Comparison of ENCODE assay signal across 26 mouse cellular contexts in genomic region chr16:22187366-22187765, GRCm38 (mm10). TPM values are rescaled to one million over a fixed set of nuclear protein-coding genes. Genes with fewer than 3 reads are reported as not detected.
DNase-seq lines count a peak whose midpoint lies in the region; ATAC-seq and TF ChIP-seq lines count a peak whose summit lies in the region.
"Had no signal": no experiment of that assay in that cellular context is flagged by ENCODE, and none has a peak within 500 bp of the region (broad histone marks: within the 10 kb centered on the region; RNA-seq: fewer than 3 reads in every experiment).

No protein-coding gene starts in this region.

- TF ChIP-seq CTCF in E14TG2a.4 (conservative IDR thresholded peaks at IDR 0.05; ENCODE audit: low read length), result no peak

- intact Hi-C loops in heart, postnatal 10 days (cut with DNase I), result no loop called here

- H3K36me3 ChIP-seq in E14TG2a.4 (ENCODE audit: insufficient read depth, low read length), result no peaks in the 10 kb centered on the region
- H3K36me3 ChIP-seq: embryonic facial prominence, embryonic 10.5 days; embryonic facial prominence, embryonic 12.5 days; forebrain, embryonic 15.5 days; G1E had no signal

- H3K9me3 ChIP-seq in E14TG2a.4 (ENCODE audit: low read length), result no peaks in the 10 kb centered on the region
- H3K9me3 ChIP-seq: embryonic facial prominence, embryonic 10.5 days; forebrain, embryonic 13.5 days; forebrain, embryonic 15.5 days; G1E had no signal

- peak overlapping the region; percentile 78 for H3K4me3 ChIP-seq in E14TG2a.4 (replicated peaks; ENCODE audit: low read length)
- H3K4me3 ChIP-seq: embryonic facial prominence, embryonic 10.5 days; embryonic facial prominence, embryonic 12.5 days; forebrain, embryonic 13.5 days; forebrain, embryonic 15.5 days had no signal

- no peak for ATAC-seq in megakaryocyte progenitor cell, adult 5-6 weeks (replicated peaks; ENCODE audit: poor library complexity)
- ATAC-seq: activated CD4-positive, CD25-positive, alpha-beta regulatory T cell, adult 4 months; CD4-positive, CD25-positive, alpha-beta regulatory T cell, adult 4 months; forebrain, embryonic 13.5 days; forebrain, embryonic 15.5 days; forebrain, postnatal 0 days; Patski had no signal

- H3K27me3 ChIP-seq in E14TG2a.4 (ENCODE audit: insufficient read depth, low read length), result no peaks in the 10 kb centered on the region
- H3K27me3 ChIP-seq: CH12.LX; embryonic facial prominence, embryonic 12.5 days; forebrain, embryonic 13.5 days; forebrain, embryonic 15.5 days; Patski had no signal

- peaks cover 62% of the 10 kb centered on the region for H3K4me1 ChIP-seq in E14TG2a.4 (replicated peaks; ENCODE audit: low read depth, low read length)
- H3K4me1 ChIP-seq: embryonic facial prominence, embryonic 10.5 days; embryonic facial prominence, embryonic 12.5 days; forebrain, embryonic 13.5 days; forebrain, embryonic 15.5 days had no signal

- DNase-seq in heart, adult 11 months, result peak; percentile 64
- no peak for DNase-seq in heart, postnatal 10 days
- DNase-seq in ES-CJ7 (ENCODE audit: low read depth, low spot score) (peak; percentile 44), R1 (ENCODE audit: low read depth, low spot score) (peak; percentile 60)
- no peak for DNase-seq in spleen, adult 18-20 months
- no peak for DNase-seq in ovary, postnatal 36 days (ENCODE audit: low spot score)
- DNase-seq: adrenal gland, adult 8-10 months; adrenal gland, postnatal 14 days; adrenal gland, postnatal 36 days; B cell, adult 2 months; cerebellum, adult 11-12 months; cerebellum, adult 2 months; cerebellum, adult 9-10 months; cerebellum, postnatal 25 days; forebrain, postnatal 0 days had no signal

RNA-seq across cellular contexts. Expression of gene Igf2bp2, which starts 24.3 kb away (rescaled TPM):
- total RNA-seq in heart, postnatal 10 days (2021), result 10 to 100 TPM; 11.6 to 20.0 TPM
- 2.8 and 3.4 TPM in 2 replicates for total RNA-seq in megakaryocyte progenitor cell, adult 5-6 weeks (2015)
- total RNA-seq in megakaryocyte progenitor cell, adult 5-6 weeks (2017), result 1.1 and 1.6 TPM in 2 replicates

Comparison
In these comparisons a context has a peak if more than half of its experiments do, and no peak if none do; other contexts are left out.
1. DNase-seq: peak in heart, adult 11 months (single experiment), ES-CJ7 (single experiment) and R1 (single experiment); none in heart, postnatal 10 days (0 of 2), spleen, adult 18-20 months (0 of 2) and ovary, postnatal 36 days (single experiment).